Comparison of ENCODE assay signal across 15 mouse cellular contexts in genomic region chr7:19258336-19258735, GRCm38 (mm10). TPM values are rescaled to one million over a fixed set of nuclear protein-coding genes. Genes with fewer than 3 reads are reported as not detected.
A peak's percentile ranks its signal among the peaks of the same experiment; 100 is the strongest.
DNase-seq lines count a peak whose midpoint lies in the region; ATAC-seq and TF ChIP-seq lines count a peak whose summit lies in the region.
"Had no signal": no experiment of that assay in that cellular context is flagged by ENCODE, and none has a peak within 500 bp of the region (broad histone marks: within the 10 kb centered on the region; RNA-seq: fewer than 3 reads in every experiment).

No protein-coding gene starts in this region.

- peak overlapping the region; percentile 63 for H3K4me2 ChIP-seq in liver, embryonic 12.5 days
- no peak overlapping the region for H3K4me2 ChIP-seq in stomach, embryonic 15.5 days
- H3K4me2 ChIP-seq: lung, embryonic 14.5 days; neural tube, embryonic 15.5 days had no signal

- H3K4me3 ChIP-seq in kidney, adult 2 months (ENCODE audit: insufficient read depth, low read depth, low read length): no peak overlapping the region
- H3K4me3 ChIP-seq in liver, embryonic 12.5 days: peak overlapping the region; percentile 41
- no peak overlapping the region for H3K4me3 ChIP-seq in stomach, embryonic 15.5 days (replicated peaks)
- H3K4me3 ChIP-seq: neural tube, embryonic 15.5 days had no signal

- 20% methylated on average over 3 of the region's 3 CpGs for WGBS in kidney, adult 2 months
- WGBS in liver, embryonic 12.5 days (ENCODE audit: insufficient replicate concordance): 64% methylated on average over 3 of the region's 3 CpGs
- 81% methylated on average over 3 of the region's 3 CpGs for WGBS in stomach, embryonic 15.5 days

- H3K27me3 ChIP-seq in kidney, adult 2 months (replicated peaks; ENCODE audit: control insufficient read depth, insufficient read depth, low read length): no peaks in the 10 kb centered on the region
- no peaks in the 10 kb centered on the region for H3K27me3 ChIP-seq in liver, embryonic 12.5 days (replicated peaks)
- no peaks in the 10 kb centered on the region for H3K27me3 ChIP-seq in stomach, embryonic 15.5 days (replicated peaks)
- H3K27me3 ChIP-seq: megakaryocyte, embryonic 14.5 days; neural tube, embryonic 15.5 days had no signal

- 0 out of 2 replicates have a peak overlapping the region, but pooled peaks have one; percentile 50 for H3K9ac ChIP-seq in liver, embryonic 12.5 days
- no peak overlapping the region for H3K9ac ChIP-seq in stomach, embryonic 15.5 days
- H3K9ac ChIP-seq: lung, embryonic 14.5 days; neural tube, embryonic 15.5 days had no signal

- no peak for ATAC-seq in cerebellum, adult (ENCODE audit: insufficient number of reproducible peaks, low FRiP score, low TSS enrichment)
- ATAC-seq in liver, embryonic 12.5 days: no peak
- ATAC-seq in stomach, embryonic 15.5 days (ENCODE audit: insufficient read depth, low FRiP score, low read depth): no peak

- DNase-seq in cerebellum, postnatal 25 days: peak; percentile 47 to 62
- DNase-seq in kidney, adult 2 months: peak; percentile 67
- no peak for DNase-seq in kidney, adult 11 months
- DNase-seq in spleen, postnatal 4 days (ENCODE audit: low spot score in 2 of 2): no peak
- DNase-seq: gastrocnemius, postnatal 36 days; kidney, postnatal 14 days; lung, embryonic 14.5 days; retina, postnatal 1 day; spleen, adult 18-20 months; thymus, adult 2 months had no signal

- no peak for TF ChIP-seq CTCF in kidney, adult 2 months (conservative IDR thresholded peaks at IDR 0.05; ENCODE audit: insufficient read depth, insufficient read length, low read depth, low read length)

- no peak overlapping the region for H3K27ac ChIP-seq in kidney, adult 2 months (ENCODE audit: insufficient read depth, low read depth, low read length)
- peak overlapping the region; percentile 82 for H3K27ac ChIP-seq in liver, embryonic 12.5 days
- 0 out of 2 replicates have a peak overlapping the region, but pooled peaks have one; percentile 6 for H3K27ac ChIP-seq in stomach, embryonic 15.5 days
- H3K27ac ChIP-seq: neural tube, embryonic 15.5 days had no signal

- no peaks in the 10 kb centered on the region; the same call in 1 of the 2 replicates for H3K36me3 ChIP-seq in kidney, adult 2 months (ENCODE audit: control insufficient read depth, insufficient read depth, low read length)
- H3K36me3 ChIP-seq in liver, embryonic 12.5 days: peaks cover 88% of the 10 kb centered on the region
- H3K36me3 ChIP-seq in stomach, embryonic 15.5 days: peaks cover 63% of the 10 kb centered on the region

- TF ChIP-seq POLR2A in kidney, adult 2 months (IDR thresholded peaks at IDR 0.05; ENCODE audit: low read depth, low read length): no peak

- H3K9me3 ChIP-seq in liver, embryonic 12.5 days (replicated peaks): no peaks in the 10 kb centered on the region
- H3K9me3 ChIP-seq in stomach, embryonic 15.5 days: no peaks in the 10 kb centered on the region
- H3K9me3 ChIP-seq: megakaryocyte, embryonic 14.5 days; neural tube, embryonic 15.5 days had no signal

- 0 out of 2 replicates have a peak, but pooled peaks cover 4% of the 10 kb centered on the region for H3K4me1 ChIP-seq in kidney, adult 2 months (ENCODE audit: control insufficient read depth, insufficient read depth, low read length)
- H3K4me1 ChIP-seq in liver, embryonic 12.5 days: peaks cover 49% of the 10 kb centered on the region
- H3K4me1 ChIP-seq in stomach, embryonic 15.5 days: 0 out of 2 replicates have a peak, but pooled peaks cover 3% of the 10 kb centered on the region
- H3K4me1 ChIP-seq: neural tube, embryonic 15.5 days had no signal

RNA-seq across cellular contexts. Expression of gene Vasp, which starts 13.3 kb away (rescaled TPM):
- polyA plus RNA-seq in kidney, adult 2 months (2012; rRNA removed): 69.5 and 71.5 TPM in 2 replicates
- 61.1 and 61.5 TPM in 2 replicates for polyA plus RNA-seq in liver, embryonic 12.5 days (2016; fragmentation: Nextera tagmentation; extraction: Ambion mirVana)
- 106 and 111 TPM in 2 replicates for polyA plus RNA-seq in stomach, embryonic 15.5 days (2015; fragmentation: Nextera tagmentation; extraction: Ambion mirVana)

RNA-seq across cellular contexts. Expression of gene Ppm1n, which starts 21.5 kb away (rescaled TPM):
- not detected in 2 replicates for polyA plus RNA-seq in kidney, adult 2 months (2012; rRNA removed)
- not detected in 2 replicates for polyA plus RNA-seq in liver, embryonic 12.5 days (2016; fragmentation: Nextera tagmentation; extraction: Ambion mirVana)
- polyA plus RNA-seq in stomach, embryonic 15.5 days (2015; fragmentation: Nextera tagmentation; extraction: Ambion mirVana): 0.21 and 0.33 TPM in 2 replicates
- polyA plus RNA-seq: lung, embryonic 14.5 days had no signal

RNA-seq across cellular contexts. Expression of gene Rtn2, which starts 24.1 kb away (rescaled TPM):
- polyA plus RNA-seq in kidney, adult 2 months (2012; rRNA removed): 7.6 and 19.1 TPM in 2 replicates
- 5.1 and 5.6 TPM in 2 replicates for polyA plus RNA-seq in liver, embryonic 12.5 days (2016; fragmentation: Nextera tagmentation; extraction: Ambion mirVana)
- polyA plus RNA-seq in stomach, embryonic 15.5 days (2015; fragmentation: Nextera tagmentation; extraction: Ambion mirVana): 10.6 and 13.9 TPM in 2 replicates

RNA-seq across cellular contexts. Expression of gene Opa3, which starts 30.2 kb away (rescaled TPM):
- 41.7 and 48.5 TPM in 2 replicates for polyA plus RNA-seq in kidney, adult 2 months (2012; rRNA removed)
- 22.1 and 23.3 TPM in 2 replicates for polyA plus RNA-seq in liver, embryonic 12.5 days (2016; fragmentation: Nextera tagmentation; extraction: Ambion mirVana)
- 32.3 and 34.5 TPM in 2 replicates for polyA plus RNA-seq in stomach, embryonic 15.5 days (2015; fragmentation: Nextera tagmentation; extraction: Ambion mirVana)

RNA-seq across cellular contexts. Expression of gene Gpr4, which starts 46.0 kb away (rescaled TPM):
- polyA plus RNA-seq in kidney, adult 2 months (2012; rRNA removed): 10.1 and 10.8 TPM in 2 replicates
- 0.51 and 0.62 TPM in 2 replicates for polyA plus RNA-seq in liver, embryonic 12.5 days (2016; fragmentation: Nextera tagmentation; extraction: Ambion mirVana)
- polyA plus RNA-seq in stomach, embryonic 15.5 days (2015; fragmentation: Nextera tagmentation; extraction: Ambion mirVana): 1.5 and 1.6 TPM in 2 replicates

Comparison
In these comparisons a context has a peak if more than half of its experiments do, and no peak if none do; other contexts are left out.
1. DNase-seq: peak in cerebellum, postnatal 25 days (2 of 2) and kidney, adult 2 months (single experiment); none in kidney, adult 11 months (single experiment) and spleen, postnatal 4 days (0 of 2).